Mouse (Mus musculus) testis, adult 2 months (tissue): ENCODE measurements at regions not wholly inside any gene's neighbourhood (a gene's known extent, or its start where the extent isn't known, plus 50 kb on each side); places are given as distances from the start of the nearest gene placed in this dataset.

Source experiments
- H3K27ac ChIP-seq: fragments of 200-500 bp; 2 replicates; pipeline ENCODE4 v1.5.1; 2012; ENCODE audit warnings: low read depth, low read length; ENCODE audit not compliant: control insufficient read depth, insufficient read depth
- H3K27me3 ChIP-seq: fragments of 200-500 bp; 2 replicates; pipeline ENCODE4 v1.6.1; 2012; ENCODE audit warnings: mild to moderate bottlenecking, low read length, moderate library complexity; ENCODE audit not compliant: control insufficient read depth, insufficient read depth
- H3K36me3 ChIP-seq: fragments of 200-500 bp; 2 replicates; pipeline ENCODE4 v1.6.1; 2012; ENCODE audit warnings: mild to moderate bottlenecking, low read length; ENCODE audit not compliant: control insufficient read depth, insufficient read depth
- H3K4me1 ChIP-seq: fragments of 200-500 bp; 2 replicates; pipeline ENCODE4 v1.6.1; 2012; ENCODE audit warnings: low read length; ENCODE audit not compliant: control insufficient read depth, insufficient read depth
- H3K4me3 ChIP-seq: fragments of 200-500 bp; 2 replicates; pipeline ENCODE4 v1.5.1; 2012; ENCODE audit warnings: low read depth, mild to moderate bottlenecking, low read length, moderate library complexity, mixed read lengths; ENCODE audit not compliant: control insufficient read depth
- CTCF ChIP-seq: fragments of 200-500 bp; IDR thresholded peaks from 2 replicates; pipeline ENCODE4 v1.5.1; 2012; ENCODE audit warnings: low read depth, mild to moderate bottlenecking, inconsistent platforms, low read length, moderate library complexity; ENCODE audit not compliant: control insufficient read depth, insufficient read depth, insufficient replicate concordance
- POLR2A ChIP-seq: fragments of 200-500 bp; IDR thresholded peaks from 2 replicates; pipeline ENCODE4 v1.6.1; 2012; ENCODE audit warnings: low read depth, mild to moderate bottlenecking, inconsistent platforms, low read length, moderate library complexity; ENCODE audit not compliant: control insufficient read depth

DNA sequence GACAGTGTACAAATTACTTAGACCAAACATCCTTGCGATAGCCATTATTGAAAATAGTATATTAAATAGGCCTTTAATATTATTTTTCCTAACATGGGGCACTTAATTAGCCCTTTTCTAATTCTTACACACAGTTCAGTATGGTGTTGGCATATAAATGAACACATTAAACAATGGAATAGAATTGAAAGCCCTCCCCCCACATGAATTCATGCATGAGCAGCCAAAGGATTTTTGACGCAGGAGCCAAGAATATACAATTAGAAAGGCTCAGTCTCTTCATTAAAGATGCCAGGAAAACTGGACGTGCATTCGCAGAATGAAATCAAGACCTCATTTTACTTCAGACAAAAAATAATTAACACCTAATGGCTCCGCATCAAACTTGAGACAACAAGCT, 172.9 kb upstream of the Phactr1 start:
- Histone ChIP-seq H3K36me3 (no peaks in the 10 kb centered on the region), H3K27ac (no peak overlapping the region), H3K27me3 (no peaks in the 10 kb centered on the region), H3K4me1 (no peaks in the 10 kb centered on the region), H3K4me3 (no peak overlapping the region)
- no peak for TF ChIP-seq POLR2A
- no peak for TF ChIP-seq CTCF

DNA sequence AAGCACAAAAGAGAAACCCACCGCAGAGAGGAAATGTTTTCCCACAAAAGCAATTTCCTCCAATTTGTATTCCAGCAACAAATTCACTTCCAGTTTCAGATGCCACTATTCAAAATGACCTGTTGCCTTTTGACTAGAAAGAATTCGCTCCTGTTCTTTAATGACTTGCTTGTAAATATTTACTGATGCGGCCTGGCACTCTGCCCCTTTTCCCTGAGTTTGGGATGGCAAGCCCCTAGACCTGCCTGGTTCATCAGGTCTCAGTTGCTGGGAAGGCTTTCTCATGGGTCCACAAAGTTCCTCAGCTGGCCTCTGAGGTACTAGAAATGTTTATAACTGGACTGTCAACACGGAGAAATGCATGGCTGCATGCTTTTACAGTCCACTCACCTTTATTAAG, 161.7 kb upstream of the Phactr1 start:
- Histone ChIP-seq H3K27ac (no peak overlapping the region), H3K4me1 (no peaks in the 10 kb centered on the region), H3K4me3 (no peak overlapping the region), H3K27me3 (no peaks in the 10 kb centered on the region), H3K36me3 (no peaks in the 10 kb centered on the region)
- TF ChIP-seq POLR2A (no peak), CTCF (no peak)

DNA sequence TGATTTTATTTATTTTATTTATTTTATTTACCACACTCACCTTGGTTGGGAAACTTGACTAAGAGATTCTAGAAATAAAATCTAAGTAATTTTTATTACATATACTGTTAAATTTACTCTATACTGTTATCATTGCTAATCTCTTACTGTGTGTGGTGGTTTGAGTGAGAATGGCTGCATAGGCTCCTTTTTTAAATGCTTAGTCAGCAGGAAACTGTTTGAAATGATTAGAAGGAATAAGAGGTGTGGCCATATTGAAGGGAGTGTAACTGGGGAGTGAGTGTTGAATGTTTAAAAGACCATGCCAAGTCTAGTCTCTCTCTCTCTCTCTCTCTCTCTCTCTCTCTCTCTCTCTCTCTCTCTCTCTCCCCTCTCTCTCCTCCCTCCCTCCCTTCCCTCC, 157.9 kb upstream of the Phactr1 start:
- no peak for TF ChIP-seq POLR2A
- Histone ChIP-seq H3K4me1 (no peaks in the 10 kb centered on the region), H3K27ac (no peak overlapping the region), H3K27me3 (no peaks in the 10 kb centered on the region), H3K4me3 (no peak overlapping the region), H3K36me3 (no peaks in the 10 kb centered on the region)

DNA sequence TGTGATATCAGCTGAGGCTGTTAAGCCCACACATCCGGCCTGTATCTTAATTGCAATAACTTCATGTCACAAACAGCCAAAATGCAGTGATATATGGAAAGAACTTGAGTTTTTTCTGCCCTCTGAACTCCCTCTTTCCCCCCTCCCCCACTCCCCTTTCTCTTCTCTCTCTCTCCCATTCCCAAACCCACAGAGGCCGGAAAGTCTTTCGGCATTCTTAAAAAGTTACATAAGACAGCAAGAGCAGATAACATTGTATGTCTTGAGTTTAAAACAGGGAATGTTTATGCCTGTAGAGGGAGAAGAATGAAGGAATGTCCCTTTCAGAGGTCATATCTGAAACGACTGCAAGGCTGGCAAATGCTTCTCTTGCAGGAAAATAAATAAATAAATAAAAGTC, 154.3 kb upstream of the Phactr1 start:
- H3K27ac ChIP-seq: no peak overlapping the region
- TF ChIP-seq POLR2A (no peak), CTCF (no peak)

DNA sequence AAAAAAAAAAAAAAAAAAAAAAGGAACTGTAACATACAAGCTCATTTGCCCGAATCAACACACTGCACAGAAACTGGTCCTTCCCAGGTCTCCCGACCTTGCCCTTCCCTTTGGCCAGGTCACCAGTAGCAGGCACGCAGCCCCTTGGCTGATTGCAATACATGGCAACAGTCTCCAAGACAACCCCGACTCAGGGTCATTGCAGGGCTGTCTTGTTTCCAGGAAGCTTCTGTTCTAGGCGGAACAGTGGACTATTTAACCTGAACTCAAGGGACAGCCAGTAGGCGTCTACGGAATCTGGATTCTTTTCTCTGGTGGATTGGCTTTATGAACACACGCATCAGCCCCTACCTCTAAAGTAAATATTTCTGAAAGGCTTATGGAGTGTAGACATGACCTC, 153.5 kb upstream of the Phactr1 start:
- Histone ChIP-seq H3K27me3 (no peaks in the 10 kb centered on the region), H3K27ac (no peak overlapping the region), H3K4me3 (no peak overlapping the region), H3K4me1 (no peaks in the 10 kb centered on the region), H3K36me3 (no peaks in the 10 kb centered on the region)
- no peak for TF ChIP-seq POLR2A
- TF ChIP-seq CTCF: no peak

More for the DNA sequence above, 154.3 kb upstream of the Phactr1 start:
- no peaks in the 10 kb centered on the region for H3K4me1 ChIP-seq
- no peak overlapping the region for H3K4me3 ChIP-seq
- no peaks in the 10 kb centered on the region for H3K27me3 ChIP-seq
- no peaks in the 10 kb centered on the region for H3K36me3 ChIP-seq

DNA sequence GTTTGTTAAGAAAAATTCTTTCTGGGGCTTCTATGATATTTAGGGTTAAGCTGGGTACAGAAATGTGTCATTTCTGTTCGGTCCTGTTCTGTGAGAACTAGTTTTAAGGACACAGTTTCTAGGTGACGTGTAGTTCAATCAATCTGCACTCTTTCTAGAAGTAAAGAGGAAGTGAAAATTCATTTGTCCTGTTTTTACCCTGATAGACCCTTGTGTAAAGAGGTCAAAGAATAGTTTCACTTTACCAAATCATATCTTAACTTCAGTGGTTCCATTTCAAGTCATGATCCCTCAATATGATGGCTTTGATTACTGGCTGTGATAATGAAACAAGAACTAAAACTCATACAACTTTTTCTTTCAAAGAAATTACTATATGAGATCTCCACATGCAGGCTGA, 152.3 kb upstream of the Phactr1 start:
- H3K27me3 ChIP-seq: no peaks in the 10 kb centered on the region
- no peak for TF ChIP-seq CTCF
- no peak for TF ChIP-seq POLR2A
- H3K27ac ChIP-seq: no peak overlapping the region
- H3K36me3 ChIP-seq: no peaks in the 10 kb centered on the region
- no peak overlapping the region for H3K4me3 ChIP-seq
- no peaks in the 10 kb centered on the region for H3K4me1 ChIP-seq

DNA sequence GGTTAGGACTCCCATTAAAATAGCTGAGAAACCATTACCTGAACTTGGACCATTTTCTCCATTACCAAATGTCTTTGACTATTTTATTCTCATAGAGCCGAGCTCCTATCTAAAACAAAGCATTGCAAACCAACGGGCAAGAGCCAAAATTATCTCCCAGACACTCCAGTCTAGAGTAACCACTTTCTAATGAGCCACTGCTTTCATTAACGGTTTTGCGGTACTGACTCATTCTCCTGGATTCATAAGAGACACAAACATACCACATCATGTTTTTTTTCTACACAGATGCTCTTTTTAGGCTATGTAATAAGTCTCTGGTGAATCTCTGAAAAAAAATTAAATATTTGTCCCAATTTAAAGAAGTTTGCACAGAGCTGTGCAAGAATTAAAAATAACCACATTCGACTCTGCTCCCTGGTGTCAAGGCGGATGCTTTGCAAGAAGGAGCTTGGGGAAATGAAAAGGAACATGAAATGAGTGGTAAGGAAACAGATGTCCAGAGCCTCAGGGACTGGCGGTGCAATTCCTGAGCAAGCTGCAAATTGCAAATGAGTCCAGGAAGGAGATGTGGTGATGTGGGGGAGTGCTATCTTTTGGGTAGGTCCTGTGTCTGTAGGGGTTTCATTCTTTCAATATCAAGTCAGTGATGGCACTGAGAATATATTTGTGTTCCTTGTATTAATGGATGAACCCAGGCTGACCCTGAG, 143.8 kb upstream of the Phactr1 start:
- no peak for TF ChIP-seq CTCF
- Histone ChIP-seq H3K36me3 (no peaks in the 10 kb centered on the region), H3K4me3 (no peak overlapping the region), H3K4me1 (no peaks in the 10 kb centered on the region), H3K27me3 (no peaks in the 10 kb centered on the region), H3K27ac (no peak overlapping the region)

DNA sequence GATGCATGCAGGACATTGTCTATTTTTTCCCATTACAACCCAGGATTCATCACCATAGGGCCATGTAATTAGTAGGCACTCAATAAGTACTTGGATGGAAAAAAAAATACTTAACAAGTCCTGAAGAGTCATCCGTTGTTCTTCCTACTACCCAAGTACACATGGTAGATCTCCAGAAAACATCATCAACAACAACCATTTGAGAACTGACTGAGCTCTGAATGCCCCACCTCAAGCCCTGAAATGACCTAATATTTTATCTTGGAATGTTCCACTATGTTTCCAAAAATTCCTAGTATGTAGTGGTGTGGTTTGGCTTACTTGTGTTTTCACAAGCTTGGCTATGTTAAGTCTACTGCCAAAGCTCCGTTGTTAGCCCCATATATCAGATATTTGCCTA, 142.4 kb upstream of the Phactr1 start:
- H3K27ac ChIP-seq: no peak overlapping the region

More for the DNA sequence above, 142.4 kb upstream of the Phactr1 start:
- Histone ChIP-seq H3K36me3 (no peaks in the 10 kb centered on the region), H3K27me3 (no peaks in the 10 kb centered on the region), H3K4me3 (no peak overlapping the region), H3K4me1 (no peaks in the 10 kb centered on the region)
- TF ChIP-seq CTCF (no peak), POLR2A (no peak)
